Mouse (Mus musculus) induced T-regulatory cell, adult 2 months (primary cell): ENCODE data around the gene Dpp6.

Experiments used
- DNase-seq: peaks from one replicate; pipeline ENCODE4 v3.0.0-alpha.2; 2012; ENCODE audit warnings: low read depth

Gene Dpp6

DNA sequence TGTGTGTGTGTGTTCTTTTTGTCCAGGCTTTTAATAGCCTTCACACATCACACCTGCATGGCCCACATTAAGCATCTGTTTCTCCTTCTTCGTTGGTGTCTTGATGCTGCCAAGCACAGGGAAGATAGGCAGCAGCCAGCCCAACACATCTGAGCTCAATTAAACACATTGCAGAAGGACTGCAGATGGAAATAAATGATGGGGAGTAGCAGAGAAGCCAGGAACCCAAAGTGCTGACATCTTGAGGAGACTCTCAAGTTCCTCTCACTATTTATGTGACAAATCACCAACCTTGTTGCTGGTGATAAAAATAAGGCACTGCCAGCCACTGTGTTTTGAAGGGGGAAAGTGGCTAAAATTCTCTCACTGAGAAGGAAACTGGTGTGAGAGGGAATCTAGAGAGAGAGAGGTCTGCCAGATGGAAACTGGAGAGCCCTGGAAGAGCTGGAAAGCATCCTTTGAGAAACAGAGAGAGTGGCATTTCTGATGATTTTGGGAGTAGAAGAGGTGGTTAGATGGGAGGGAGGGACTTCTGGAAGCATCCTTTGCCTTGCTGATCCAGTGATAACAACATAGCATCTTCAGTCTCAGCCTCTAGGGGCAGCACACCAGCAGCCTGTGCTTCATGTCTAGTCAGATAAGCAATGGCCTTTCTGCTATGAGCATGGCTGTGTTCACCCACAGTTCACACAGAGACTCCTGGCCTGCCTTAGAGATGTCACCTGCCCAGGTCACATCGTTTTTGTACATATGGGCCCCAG lies 383.8 kb downstream of the Dpp6 start:
- DNase-seq = no peak

GRCm38 (mm10) chr5:27203131-27203530 lies 386.1 kb downstream of the Dpp6 start:
- no peak for DNase-seq

GRCm38 (mm10) chr5:27204721-27205120 lies 387.7 kb downstream of the Dpp6 start:
- DNase-seq = no peak

GRCm38 (mm10) chr5:27205754-27206153 lies 388.8 kb downstream of the Dpp6 start:
- no peak for DNase-seq

GRCm38 (mm10) chr5:27206213-27206612 lies 389.2 kb downstream of the Dpp6 start:
- no peak for DNase-seq

DNA sequence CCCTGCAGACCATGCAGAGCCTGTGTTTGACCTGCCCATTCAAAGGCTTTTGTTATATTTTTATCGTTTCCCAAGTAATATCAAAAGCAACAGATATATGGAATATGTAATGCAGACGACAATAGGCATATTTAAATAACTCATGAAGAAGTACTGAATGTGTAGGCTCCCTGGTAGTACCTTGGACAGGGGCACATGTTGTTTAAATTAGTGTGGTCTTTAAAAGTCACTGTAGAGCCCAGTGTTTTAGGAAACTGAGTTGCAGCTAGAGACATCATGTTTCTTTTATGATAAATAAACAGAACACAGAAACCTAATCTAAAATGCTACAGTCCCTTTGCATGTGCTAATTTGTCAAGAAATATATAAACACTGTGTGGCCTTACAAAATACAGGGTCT lies 403.1 kb downstream of the Dpp6 start:
- no peak for DNase-seq

GRCm38 (mm10) chr5:27242078-27242477 lies 425.1 kb downstream of the Dpp6 start:
- no peak for DNase-seq

- DNase-seq = no peak
These were observed 426.2 kb downstream of the Dpp6 start for GRCm38 (mm10) chr5:27243226-27243625.

DNA sequence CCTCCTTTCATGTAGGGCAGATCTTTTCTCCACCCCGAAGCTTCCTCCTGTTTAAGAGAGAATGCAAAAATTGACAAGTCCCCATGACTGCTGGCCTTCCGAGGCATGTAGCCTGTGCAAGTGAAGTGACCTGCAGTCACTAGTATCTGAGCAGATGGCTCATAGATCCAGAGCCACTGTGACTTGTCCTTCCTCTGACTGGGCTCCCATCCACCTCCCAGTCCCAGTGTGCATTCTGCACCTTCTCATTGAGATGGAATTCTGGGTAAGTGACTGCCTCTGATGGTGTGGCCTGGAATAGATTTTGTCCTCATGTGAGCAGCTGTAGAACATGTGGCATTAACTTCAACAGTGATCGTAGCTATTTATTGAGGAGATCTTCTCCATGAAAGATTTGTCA lies 430.8 kb downstream of the Dpp6 start:
- DNase-seq = no peak

- no peak for DNase-seq
These were observed 431.7 kb downstream of the Dpp6 start for GRCm38 (mm10) chr5:27248685-27249084.

GRCm38 (mm10) chr5:27249951-27250350 lies 432.9 kb downstream of the Dpp6 start:
- no peak for DNase-seq

DNA sequence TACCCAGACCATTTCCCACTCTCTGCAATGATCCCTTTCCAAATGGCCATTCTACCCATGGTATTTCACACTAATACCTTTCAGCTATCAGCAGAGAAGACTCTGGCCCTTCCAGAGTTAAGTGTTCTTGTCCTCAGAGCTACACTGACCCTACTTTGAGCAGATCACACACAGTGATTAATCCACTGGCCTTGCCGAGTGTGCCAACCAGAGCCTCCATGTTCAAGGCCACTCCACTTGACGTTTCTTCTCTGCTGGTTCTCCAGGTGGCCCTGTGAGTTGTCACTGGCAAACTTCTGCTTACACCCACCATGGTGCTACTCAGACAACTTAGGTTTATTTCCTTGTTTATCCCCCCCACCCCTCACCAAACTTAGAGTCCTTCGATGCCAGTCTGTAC lies 433.9 kb downstream of the Dpp6 start:
- no peak for DNase-seq

DNA sequence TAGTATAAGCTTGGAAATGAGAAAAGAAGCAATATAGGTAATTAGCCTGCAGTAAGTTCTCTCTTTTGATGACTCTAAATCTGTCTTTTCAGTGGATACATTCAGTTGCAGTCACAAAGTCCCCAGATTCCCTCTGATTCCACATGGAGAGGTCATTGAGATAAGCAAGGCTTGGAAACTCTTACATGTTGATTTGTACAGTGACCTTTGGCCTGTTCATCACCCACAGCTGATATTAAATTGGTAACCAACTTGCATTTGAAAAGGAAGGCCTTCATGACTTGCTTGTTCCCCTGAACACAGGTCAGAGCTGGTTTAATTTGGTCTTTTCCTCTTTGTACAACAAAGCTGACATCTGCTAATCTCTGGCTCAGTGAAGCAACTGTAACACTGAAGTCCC lies 434.4 kb downstream of the Dpp6 start:
- DNase-seq = no peak

DNA sequence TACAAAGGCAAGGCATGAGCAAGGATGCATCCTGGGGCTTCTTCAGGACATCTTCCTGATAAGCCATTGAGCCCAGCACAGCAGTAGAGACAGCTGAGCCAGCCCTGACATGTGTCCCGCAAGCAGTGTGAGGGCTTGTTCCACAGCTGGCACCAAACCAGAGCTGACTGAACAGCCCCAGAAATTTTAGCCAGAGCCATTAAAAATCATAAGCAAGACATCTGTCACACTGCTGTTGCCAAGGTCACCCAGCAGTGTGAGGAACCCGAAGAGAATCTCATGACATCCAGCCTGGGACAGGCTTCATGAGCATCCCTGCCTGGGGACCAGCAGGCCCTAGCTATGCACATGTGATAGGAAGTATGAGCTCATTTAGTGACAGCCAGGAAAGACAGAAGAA lies 438.2 kb downstream of the Dpp6 start:
- DNase-seq = no peak

- no peak for DNase-seq
These were observed 441.6 kb downstream of the Dpp6 start for GRCm38 (mm10) chr5:27258636-27259035.

- no peak for DNase-seq
These were observed 445.0 kb downstream of the Dpp6 start for GRCm38 (mm10) chr5:27261746-27262727.

DNA sequence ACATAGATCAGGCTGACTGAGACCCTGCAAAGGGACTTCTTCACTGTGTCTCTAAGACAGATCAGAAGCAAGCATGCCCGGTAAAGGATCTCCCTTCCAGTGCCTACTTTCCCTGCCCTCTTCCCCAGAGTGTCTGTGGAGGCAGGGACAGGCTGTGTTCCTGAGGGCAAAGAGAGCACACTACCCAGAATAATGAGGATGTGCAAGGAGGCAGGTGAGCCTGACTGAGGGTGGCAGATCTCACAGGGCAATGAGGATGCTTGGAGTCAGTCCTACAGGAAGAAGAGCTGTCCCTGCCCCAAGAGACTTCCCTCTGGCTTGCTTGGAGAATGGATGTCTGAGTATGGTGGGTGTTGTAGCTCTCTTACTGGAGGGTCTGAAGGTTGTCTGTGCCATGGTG lies 445.7 kb downstream of the Dpp6 start:
- no peak for DNase-seq

- no peak for DNase-seq
These were observed 448.3 kb downstream of the Dpp6 start for GRCm38 (mm10) chr5:27265281-27265680.

GRCm38 (mm10) chr5:27271336-27271735 lies 454.3 kb downstream of the Dpp6 start:
- no peak for DNase-seq

DNA sequence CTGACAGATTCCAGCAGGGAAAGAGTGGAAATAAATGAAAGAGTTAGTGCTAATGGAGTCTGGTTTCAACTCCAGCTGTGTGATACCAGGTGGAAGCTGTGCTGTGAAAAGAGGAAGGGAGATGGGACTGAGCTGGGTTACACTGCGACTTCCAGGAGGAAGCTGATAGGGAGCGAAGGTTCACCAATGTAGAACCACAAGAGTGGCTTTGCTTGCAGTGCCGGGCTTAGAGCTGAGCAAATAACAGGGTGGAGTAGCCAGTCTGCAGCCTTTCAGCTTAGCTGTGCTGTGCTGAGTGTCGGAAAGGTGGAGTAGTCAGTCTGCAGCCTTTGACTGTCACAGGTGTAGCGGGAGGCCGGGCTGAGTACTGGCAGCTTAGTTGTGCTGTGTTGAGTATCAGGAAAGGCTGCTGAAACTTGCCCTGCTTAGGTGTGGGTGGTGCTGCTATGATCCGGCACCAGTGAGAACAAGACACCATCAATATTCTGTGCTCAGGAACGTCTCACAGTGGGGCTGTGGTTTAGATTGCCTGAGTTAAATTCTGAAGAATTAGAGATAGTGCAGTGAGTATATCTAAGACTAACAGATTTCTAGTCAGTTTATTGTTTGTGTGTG lies 457.9 kb downstream of the Dpp6 start:
- DNase-seq = no peak

DNA sequence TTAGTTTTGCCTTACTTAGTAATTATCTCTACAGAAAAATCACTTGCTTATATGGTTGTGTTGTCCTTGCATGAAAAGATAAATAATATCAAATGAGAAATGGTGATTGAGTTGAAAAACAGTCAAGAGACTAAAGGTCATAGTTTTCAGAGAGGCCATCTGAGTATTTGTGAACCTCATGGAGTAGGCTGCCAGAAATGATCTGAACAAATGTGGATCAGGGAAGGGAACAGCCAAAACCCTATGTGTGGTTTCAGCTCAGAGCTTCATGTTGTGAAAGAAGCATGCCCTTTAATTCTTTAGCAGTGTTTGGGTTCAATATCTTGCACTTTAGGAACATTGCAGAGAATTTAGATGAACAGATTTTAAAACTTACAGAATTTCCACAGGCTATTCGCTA lies 458.9 kb downstream of the Dpp6 start:
- DNase-seq = no peak

GRCm38 (mm10) chr5:27278120-27278645 lies 461.2 kb downstream of the Dpp6 start:
- DNase-seq = no peak
